Mouse (Mus musculus) retina, adult 2 months (tissue): ENCODE measurements around the gene Drc3.

ENCODE experiments used
- DNase-seq: peaks from one replicate; pipeline ENCODE4 v3.0.0-alpha.2; 2012; ENCODE audit warnings: low read depth, low spot score

Drc3 gene

DNA sequence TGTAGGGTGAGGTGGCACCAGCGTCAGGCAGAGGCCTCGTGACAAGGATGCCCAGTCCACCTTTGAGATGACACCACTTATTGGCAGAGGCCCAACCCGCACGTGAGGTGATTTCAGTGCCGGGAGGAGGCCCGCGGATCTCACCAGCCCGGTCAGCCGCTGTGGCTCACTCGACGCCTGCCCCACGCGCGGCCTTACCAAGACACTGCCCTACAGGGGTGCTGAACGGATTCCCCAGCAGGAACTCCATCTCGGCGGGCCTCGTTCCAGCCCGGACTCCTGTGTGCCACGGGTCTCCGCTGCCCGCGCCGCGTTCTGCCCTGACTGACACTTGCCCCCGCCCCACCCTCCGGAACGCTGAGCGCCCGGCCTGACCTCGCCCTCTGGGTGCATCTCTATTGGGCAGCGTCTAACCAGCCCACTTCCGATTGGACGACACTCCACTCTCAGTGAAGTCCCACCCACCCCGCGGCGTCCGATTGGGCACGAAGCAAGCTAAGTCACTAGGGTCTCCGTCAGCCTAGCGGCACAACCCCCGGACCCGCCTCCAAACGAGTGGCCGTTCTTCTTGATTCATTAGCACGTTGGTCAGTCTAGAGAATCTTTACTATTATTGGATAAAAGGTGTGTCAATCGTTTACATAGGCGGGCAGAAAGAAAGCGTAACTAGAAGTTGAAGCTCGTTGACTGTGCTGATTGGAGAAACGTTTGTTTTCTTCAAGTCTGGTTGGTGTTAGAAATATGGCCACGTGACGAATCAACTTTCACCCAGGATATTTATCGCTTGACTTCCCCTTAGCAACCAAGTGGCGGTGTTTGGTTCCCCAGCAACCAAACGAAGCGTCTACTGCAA lies at the start of gene Drc3, which contains the start of gene Tom1l2:
Gene Drc3, plus strand, starts transcription at position 771 of the 853 bp plus-strand sequence.
Gene Tom1l2, minus strand, starts transcription at position 347 of the 853 bp plus-strand sequence.
- peak; percentile 99 for DNase-seq

DNA sequence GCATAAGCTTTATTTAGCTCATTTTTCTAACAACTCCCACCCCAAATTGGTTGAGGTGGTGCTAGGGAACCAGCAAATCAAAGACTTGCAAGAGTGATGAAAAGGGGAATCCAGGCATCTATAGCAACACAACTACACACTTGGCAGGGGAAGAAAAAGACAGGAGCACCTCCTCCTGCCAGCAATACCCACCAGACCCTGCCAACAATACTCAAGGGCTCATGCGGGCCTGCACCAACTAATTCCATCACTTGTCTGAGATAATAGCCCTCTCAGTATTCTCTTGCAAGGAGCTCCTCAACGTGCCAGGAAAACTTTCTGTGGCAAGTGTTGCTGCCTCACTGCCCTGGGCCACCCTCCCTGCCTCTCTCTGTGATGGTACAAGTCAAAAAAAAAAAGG lies 49.6 kb upstream of the Drc3 start:
- DNase-seq = no peak

GRCm38 (mm10) chr11:60305611-60306010 lies 47.5 kb upstream of the Drc3 start:
- no peak for DNase-seq

GRCm38 (mm10) chr11:60306834-60307233 lies 46.3 kb upstream of the Drc3 start:
- DNase-seq = no peak

DNA sequence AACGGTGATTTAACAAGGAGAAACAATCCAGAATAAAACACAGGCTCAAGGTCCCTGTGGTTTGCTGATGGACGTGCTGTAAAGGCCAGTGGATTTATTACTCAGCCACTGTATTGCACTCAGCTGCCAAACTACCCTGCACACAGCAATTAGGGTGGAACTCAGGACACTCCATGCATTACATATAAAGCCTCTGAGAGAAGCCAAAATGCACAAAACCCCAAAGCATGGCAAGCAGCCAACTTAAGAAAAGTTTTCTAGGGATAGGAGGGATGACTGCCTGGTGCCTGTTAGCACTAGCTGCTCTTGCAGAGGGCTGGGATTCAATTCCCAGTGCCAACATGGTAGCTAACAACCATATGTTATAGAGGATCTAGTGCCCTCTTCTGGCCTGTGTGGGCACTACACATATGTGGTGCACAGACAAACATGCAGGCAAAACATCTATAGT lies 45.7 kb upstream of the Drc3 start:
- DNase-seq = no peak

DNA sequence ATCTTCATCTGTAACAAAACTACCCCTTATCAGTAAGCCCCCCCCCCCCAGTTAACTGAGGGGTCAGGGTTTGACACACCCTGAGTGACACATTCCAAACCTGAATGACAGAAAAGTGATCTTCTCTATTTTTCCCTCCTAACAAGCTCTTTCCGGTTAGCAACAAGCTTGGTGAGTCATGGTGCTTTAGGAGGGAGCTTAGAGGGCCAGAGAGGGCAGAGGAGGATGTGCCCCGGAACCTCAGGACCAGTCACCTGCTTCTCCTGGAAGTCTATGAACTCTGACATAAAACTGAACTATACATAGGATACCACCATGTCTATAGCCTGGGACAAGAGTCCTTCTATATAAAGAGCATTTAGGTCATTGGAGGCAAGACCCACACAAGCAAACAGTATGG lies 45.1 kb upstream of the Drc3 start:
- no peak for DNase-seq

DNA sequence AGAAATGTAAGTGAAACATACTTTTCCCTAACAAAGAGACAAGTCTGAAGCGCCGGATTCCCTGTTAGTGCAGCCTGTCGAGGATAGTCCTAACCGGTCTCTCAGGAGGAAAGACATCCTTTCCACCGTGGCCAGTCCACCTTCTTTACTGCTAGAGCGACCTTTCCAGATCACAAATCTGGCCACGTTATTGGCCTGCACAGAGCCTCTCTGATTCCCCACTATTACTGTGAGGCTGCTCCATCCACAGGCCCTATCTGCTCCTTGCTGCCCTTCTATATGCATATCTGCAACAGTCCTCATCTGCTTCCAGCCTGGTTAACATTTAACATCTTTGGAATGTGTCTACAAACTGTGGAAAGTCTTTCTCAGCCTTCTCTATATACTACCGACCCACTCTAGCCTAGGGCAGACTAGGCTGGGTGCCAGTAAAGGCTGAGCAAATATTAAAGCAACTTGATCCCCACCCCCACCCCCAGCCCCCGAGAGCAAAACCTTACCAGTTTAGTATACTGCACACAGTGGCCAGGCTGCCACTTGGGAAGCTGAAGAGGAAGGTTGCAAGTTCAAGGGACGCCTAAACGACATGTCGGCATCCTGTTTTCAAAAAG lies 44.5 kb upstream of the Drc3 start:
- no peak for DNase-seq

- DNase-seq = no peak
Measured at GRCm38 (mm10) chr11:60309875-60310274, 43.3 kb upstream of the Drc3 start.

- no peak for DNase-seq
Measured at GRCm38 (mm10) chr11:60311025-60311854, 41.9 kb upstream of the Drc3 start.

- DNase-seq = no peak
Measured at GRCm38 (mm10) chr11:60316250-60316649, 36.9 kb upstream of the Drc3 start.

- no peak for DNase-seq
Measured at GRCm38 (mm10) chr11:60316883-60317282, 36.2 kb upstream of the Drc3 start.

GRCm38 (mm10) chr11:60317376-60318102 lies 35.6 kb upstream of the Drc3 start:
- no peak for DNase-seq

GRCm38 (mm10) chr11:60318716-60319115 lies 34.4 kb upstream of the Drc3 start:
- no peak for DNase-seq

GRCm38 (mm10) chr11:60319257-60320066 lies 33.7 kb upstream of the Drc3 start:
- no peak for DNase-seq

GRCm38 (mm10) chr11:60320426-60321037 lies 32.6 kb upstream of the Drc3 start:
- DNase-seq = no peak

DNA sequence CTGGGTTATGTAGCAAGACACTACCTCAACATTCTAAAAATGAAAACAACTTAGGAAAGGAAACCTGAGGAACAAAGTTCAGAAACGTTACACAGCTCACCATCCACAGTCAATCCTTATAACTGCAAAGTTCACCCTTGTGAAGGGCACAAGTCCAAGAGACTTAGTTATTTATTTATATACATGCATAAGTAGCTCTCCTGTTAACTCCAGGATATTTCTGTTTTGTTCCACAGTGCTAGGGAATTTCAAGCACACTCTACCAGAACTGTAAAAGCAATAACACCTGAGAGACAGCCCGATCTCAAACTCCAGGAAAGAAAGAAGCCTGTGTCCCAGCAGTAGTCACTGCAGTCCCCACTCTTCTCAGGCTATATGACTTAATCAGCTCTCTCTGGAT lies 31.7 kb upstream of the Drc3 start:
- no peak for DNase-seq

- DNase-seq = no peak
Measured at GRCm38 (mm10) chr11:60323731-60324130, 29.4 kb upstream of the Drc3 start.

DNA sequence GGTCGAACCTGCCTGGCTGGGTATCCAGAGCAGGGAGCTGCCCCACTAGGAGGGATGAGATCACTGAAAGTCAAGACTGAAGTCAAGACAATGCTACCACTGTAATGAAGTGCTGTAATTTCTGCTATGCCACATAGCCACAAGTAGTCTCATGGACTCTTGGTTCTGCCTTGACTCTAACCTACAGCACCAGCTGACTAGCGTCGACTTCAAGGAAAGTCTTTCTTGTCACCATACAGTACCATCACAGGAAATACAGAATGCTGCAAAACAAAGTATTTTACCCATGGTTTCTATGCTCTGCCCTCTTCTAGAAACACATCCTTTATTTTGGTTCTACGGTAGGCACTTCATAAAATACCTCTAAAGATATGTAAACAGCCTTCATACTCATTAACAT lies 22.6 kb upstream of the Drc3 start:
- DNase-seq = no peak

DNA sequence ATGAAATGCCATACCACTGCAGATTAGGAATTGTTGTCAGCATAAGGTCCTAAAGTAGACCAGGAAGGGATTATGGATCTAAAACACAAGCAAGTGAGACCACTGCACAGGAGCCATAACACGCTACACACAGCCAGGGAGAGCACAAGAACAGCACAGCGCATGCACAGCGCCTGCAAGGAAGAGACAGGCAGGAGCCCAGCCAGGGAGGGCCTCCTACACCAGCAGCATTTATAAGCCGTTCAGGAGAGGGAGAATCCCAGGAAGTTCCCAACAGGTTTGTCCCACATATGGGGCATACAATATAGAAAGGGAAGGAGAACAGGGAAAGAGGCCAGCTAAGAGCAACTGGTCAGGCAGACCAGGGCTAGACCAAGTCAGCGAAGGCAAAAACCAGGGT lies 19.7 kb upstream of the Drc3 start:
- no peak for DNase-seq

- no peak for DNase-seq
Measured at GRCm38 (mm10) chr11:60334124-60334523, 19.0 kb upstream of the Drc3 start.
